Mouse (Mus musculus) limb, embryonic 15.5 days (tissue): ENCODE results near the gene Primpol. TPM values are rescaled to one million over a fixed set of nuclear protein-coding genes. Genes with fewer than 3 reads are reported as not detected.

Source experiments
- ATAC-seq: fragments of 200-750 bp; cut with Nextera tagmentation; 2 replicates; pipeline ENCODE4 v1.8.0; 2017; ENCODE audit warnings: low read depth, moderate TSS enrichment; ENCODE audit not compliant: insufficient number of reproducible peaks, low FRiP score, low TSS enrichment
- H3K27ac ChIP-seq: fragments of 300-500 bp; sonication (generic); 2 replicates; pipeline ENCODE4 v1.5.1; 2015; ENCODE audit warnings: moderate library complexity, mild to moderate bottlenecking, inconsistent platforms
- H3K27me3 ChIP-seq: fragments of 300-500 bp; sonication (generic); 2 replicates; pipeline ENCODE4 v1.6.1; 2015; ENCODE audit warnings: inconsistent platforms
- H3K36me3 ChIP-seq: fragments of 300-500 bp; sonication (generic); 2 replicates; pipeline ENCODE4 v1.6.1; 2015; ENCODE audit warnings: inconsistent platforms
- H3K4me1 ChIP-seq: fragments of 300-500 bp; sonication (generic); 2 replicates; pipeline ENCODE4 v1.6.1; 2015; ENCODE audit warnings: inconsistent platforms
- H3K4me2 ChIP-seq: fragments of 300-500 bp; sonication (generic); 2 replicates; pipeline ENCODE4 v1.6.1; 2015; ENCODE audit warnings: mild to moderate bottlenecking, inconsistent platforms
- H3K4me3 ChIP-seq: fragments of 300-500 bp; sonication (generic); 2 replicates; pipeline ENCODE4 v1.5.1; 2015; ENCODE audit warnings: mild to moderate bottlenecking, inconsistent platforms
- H3K9ac ChIP-seq: fragments of 300-500 bp; sonication (generic); 2 replicates; pipeline ENCODE4 v1.6.1; 2015; ENCODE audit warnings: inconsistent platforms
- H3K9me3 ChIP-seq: fragments of 300-500 bp; sonication (generic); 2 replicates; pipeline ENCODE4 v1.6.1; 2016; ENCODE audit warnings: inconsistent platforms
- WGBS: fragments of 180-500 bp; shearing (Covaris S2); methylation state at CpG from one replicate; pipeline ENCODE4 v1.1.7; 2015; 5-methylcytosine and 5-hydroxymethylcytosine counted together
- polyA plus RNA-seq: library from polyadenylated mRNA; unstranded; fragments of >200 nt; fragmentation: Nextera tagmentation; extraction: Ambion mirVana; gene quantifications from 2 replicates; pipeline ENCODE4 v1.2.1, GENCODE M21; 2015

Gene Primpol
- polyA plus RNA-seq, 1 experiment from 2014 or later, result 11.4 TPM

DNA sequence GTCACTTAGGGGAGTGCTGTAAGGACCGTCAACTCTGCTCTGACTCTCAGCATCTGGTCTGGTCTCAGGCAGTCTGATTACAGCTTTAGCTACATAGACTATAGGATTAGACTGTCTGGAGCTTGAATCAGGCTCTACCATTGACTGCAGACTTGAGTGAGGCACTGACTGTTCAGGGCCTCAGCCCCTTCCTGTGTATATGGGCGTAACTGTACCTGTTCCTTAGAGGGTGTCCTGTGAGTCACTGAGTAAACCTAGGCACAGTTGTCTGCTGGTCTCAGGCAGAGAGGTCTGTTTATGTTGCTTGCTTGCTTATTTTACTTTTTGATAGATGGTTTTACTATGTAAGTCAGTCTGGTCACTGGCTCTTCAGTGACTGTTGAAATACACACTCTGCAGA, 43.0 kb downstream of the Primpol start:
- H3K4me1 ChIP-seq, result no peaks in the 10 kb centered on the region
- H3K9me3 ChIP-seq, result no peaks in the 10 kb centered on the region
- ATAC-seq, result no peak

GRCm38 (mm10) chr8:46573446-46573845, 43.6 kb downstream of the Primpol start:
- no peak for ATAC-seq
- H3K4me2 ChIP-seq, result no peak overlapping the region
- peaks cover 44% of the 10 kb centered on the region for H3K36me3 ChIP-seq
- no peak overlapping the region for H3K4me3 ChIP-seq
- WGBS, result 71% methylated on average over 2 of the region's 2 CpGs
- no peaks in the 10 kb centered on the region for H3K27me3 ChIP-seq
- no peaks in the 10 kb centered on the region for H3K4me1 ChIP-seq
- no peak overlapping the region for H3K27ac ChIP-seq
- H3K9me3 ChIP-seq, result no peaks in the 10 kb centered on the region
- H3K9ac ChIP-seq, result no peak overlapping the region

More for the DNA sequence above, 43.0 kb downstream of the Primpol start:
- 90% methylated on average over 2 of the region's 2 CpGs for WGBS
- H3K27me3 ChIP-seq, result no peaks in the 10 kb centered on the region
- H3K4me3 ChIP-seq, result no peak overlapping the region
- peaks cover 49% of the 10 kb centered on the region for H3K36me3 ChIP-seq
- H3K4me2 ChIP-seq, result no peak overlapping the region
- no peak overlapping the region for H3K27ac ChIP-seq
- no peak overlapping the region for H3K9ac ChIP-seq

DNA sequence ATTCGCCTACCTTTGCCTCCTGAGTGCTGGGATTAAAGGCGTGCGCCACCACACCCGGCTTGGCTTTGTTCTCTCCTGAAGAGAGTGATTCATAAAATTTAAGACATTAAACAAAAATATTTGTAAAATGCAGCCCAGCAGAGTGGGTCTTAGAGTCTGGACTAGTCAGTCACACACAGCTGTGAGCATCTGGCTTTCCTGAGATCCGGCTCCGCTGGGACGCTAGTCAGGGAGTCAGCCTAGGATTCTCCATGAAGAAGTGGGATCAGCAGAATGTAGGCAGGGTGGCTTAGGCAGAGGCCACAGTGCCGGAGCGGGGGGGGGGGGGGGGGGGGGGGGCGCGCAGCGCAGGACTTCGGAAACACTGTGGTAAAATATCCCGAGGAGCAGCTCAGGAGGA, 46.3 kb downstream of the Primpol start:
- Histone ChIP-seq H3K4me1 (no peaks in the 10 kb centered on the region), H3K4me2 (no peak overlapping the region), H3K27ac (no peak overlapping the region), H3K4me3 (no peak overlapping the region), H3K36me3 (peaks cover 22% of the 10 kb centered on the region; the same call in 1 of the 2 replicates), H3K9ac (no peak overlapping the region), H3K9me3 (no peaks in the 10 kb centered on the region), H3K27me3 (no peaks in the 10 kb centered on the region)
- WGBS, result 84% methylated on average over 10 of the region's 14 CpGs
- ATAC-seq, result no peak

DNA sequence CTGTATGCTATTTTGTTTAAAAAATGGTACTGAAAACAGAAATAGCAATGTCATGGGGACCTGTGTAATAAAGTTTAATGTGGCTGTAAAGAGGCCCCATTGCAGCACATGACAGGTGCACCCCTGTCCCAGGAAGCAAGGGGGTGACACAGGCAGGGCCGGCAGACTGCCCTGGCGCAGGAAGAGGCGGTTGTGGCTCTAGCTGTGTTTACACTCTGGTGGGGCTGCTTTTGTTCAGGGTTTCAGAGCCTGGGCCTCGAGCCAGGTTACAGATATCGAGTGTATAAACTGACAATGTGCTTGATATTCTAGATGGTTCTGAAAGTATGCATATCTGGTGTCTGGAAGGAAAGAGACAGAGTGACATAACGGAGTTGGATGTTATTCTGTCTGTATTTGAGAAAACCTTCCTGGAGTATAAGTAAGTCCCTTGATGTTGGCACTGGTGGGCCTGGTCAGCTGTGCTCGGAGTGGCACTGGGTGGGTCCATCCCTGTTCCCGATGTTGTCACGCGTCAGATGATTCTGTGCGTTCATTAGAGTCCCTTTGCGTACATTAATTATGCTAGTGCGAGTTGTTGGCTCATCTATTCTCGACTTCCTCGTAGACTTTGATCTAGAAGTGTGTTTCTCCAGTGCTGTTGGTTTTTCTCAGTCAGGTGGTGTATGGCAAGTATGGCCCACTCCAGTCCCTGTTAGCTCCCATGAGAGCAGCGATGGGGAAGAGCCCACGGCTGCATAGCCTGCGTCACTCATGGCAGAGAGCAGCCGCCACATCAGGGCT, 47.2 kb downstream of the Primpol start:
- Histone ChIP-seq H3K9me3 (no peaks in the 10 kb centered on the region), H3K9ac (no peak overlapping the region), H3K4me1 (no peaks in the 10 kb centered on the region), H3K27me3 (no peaks in the 10 kb centered on the region), H3K27ac (no peak overlapping the region), H3K4me2 (no peak overlapping the region), H3K36me3 (peaks cover 21% of the 10 kb centered on the region; the same call in 1 of the 2 replicates), H3K4me3 (no peak overlapping the region)
- WGBS, result 84% methylated on average over 19 of the region's 19 CpGs
- no peak for ATAC-seq

DNA sequence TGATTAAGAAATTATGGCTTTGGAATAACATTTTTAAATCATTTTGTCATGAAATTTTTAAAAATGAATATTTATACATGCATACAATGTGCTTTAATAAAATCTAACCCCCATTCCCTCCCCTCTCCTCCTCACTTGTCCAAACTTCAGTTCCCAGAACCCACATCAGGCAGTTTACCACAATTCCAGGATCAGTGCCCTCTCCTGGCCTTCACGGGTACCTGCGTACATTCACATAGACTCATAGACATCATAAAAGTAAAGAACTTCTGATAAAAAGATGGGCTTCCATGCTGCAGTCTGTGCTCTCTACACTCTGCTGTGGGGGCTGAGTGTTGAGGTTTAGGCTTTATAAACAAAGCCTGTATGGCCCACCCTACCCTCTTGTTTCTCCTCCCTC, 48.1 kb downstream of the Primpol start:
- 68% methylated on average over 2 of the region's 2 CpGs for WGBS
- no peak for ATAC-seq
- Histone ChIP-seq H3K36me3 (peaks cover 15% of the 10 kb centered on the region; the same call in 1 of the 2 replicates), H3K4me3 (no peak overlapping the region), H3K9ac (no peak overlapping the region), H3K4me2 (no peak overlapping the region), H3K27ac (no peak overlapping the region), H3K27me3 (no peaks in the 10 kb centered on the region), H3K9me3 (no peaks in the 10 kb centered on the region), H3K4me1 (no peaks in the 10 kb centered on the region)

DNA sequence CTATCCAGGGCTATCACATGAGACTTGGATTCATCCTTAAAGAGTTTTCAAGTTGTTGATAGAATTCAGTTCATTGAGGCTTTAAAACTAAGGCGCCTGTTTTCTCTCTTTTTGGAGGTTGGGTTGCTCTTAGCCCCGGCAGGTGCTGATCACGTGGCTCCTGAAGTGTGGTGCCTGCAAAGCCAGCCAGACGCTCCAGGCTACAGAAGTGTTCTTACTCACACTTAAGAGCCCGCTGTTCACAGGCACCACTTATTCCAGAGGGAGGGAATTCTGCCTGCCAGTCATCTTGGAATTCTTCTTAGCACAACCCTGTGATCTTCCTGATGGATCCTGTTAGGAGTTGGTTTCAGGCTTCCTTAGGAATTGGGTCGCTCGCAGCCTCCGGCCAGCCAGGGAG, 49.1 kb downstream of the Primpol start:
- H3K9ac ChIP-seq, result no peak overlapping the region
- 0 out of 2 replicates have a peak, but pooled peaks cover 16% of the 10 kb centered on the region for H3K36me3 ChIP-seq
- no peaks in the 10 kb centered on the region for H3K27me3 ChIP-seq
- no peak overlapping the region for H3K4me2 ChIP-seq
- H3K9me3 ChIP-seq, result no peaks in the 10 kb centered on the region
- WGBS, result 67% methylated on average over 8 of the region's 8 CpGs
- no peaks in the 10 kb centered on the region for H3K4me1 ChIP-seq
- no peak for ATAC-seq
- no peak overlapping the region for H3K4me3 ChIP-seq
- no peak overlapping the region for H3K27ac ChIP-seq

- ATAC-seq, result no peak
- H3K36me3 ChIP-seq, result peaks cover 16% of the 10 kb centered on the region
- no peak overlapping the region for H3K9ac ChIP-seq
- no peaks in the 10 kb centered on the region for H3K27me3 ChIP-seq
- WGBS, result 66% methylated on average over 7 of the region's 7 CpGs
- H3K9me3 ChIP-seq, result no peaks in the 10 kb centered on the region
- H3K27ac ChIP-seq, result no peak overlapping the region
- H3K4me1 ChIP-seq, result no peaks in the 10 kb centered on the region
- H3K4me3 ChIP-seq, result no peak overlapping the region
- no peak overlapping the region for H3K4me2 ChIP-seq
Measured at GRCm38 (mm10) chr8:46566914-46567529, 50.0 kb downstream of the Primpol start.

DNA sequence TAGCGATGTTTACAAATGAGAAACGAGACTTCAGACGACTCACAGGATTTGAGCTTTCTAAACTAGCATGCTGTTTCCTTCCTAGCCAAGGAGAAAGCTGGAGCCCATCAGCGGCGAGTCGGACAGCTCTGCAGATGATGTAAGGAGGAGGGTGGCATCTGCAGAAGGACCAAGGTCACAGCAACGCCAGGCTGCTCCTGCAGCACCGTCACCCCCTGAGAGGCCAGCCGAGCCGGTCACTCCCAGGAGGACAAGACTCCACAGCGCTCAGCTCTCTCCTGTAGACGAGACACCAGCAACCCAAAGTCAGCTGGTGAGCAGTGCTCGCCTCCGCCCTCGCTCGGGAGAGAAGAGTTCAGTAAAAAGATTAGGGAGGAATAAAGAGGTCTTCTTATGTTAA, 54.7 kb downstream of the Primpol start:
- 89% methylated on average over 16 of the region's 16 CpGs for whole genome bisulfite sequencing
- H3K36me3 ChIP-seq, result peaks cover 14% of the 10 kb centered on the region
- no peak overlapping the region for H3K9ac ChIP-seq
- H3K4me3 ChIP-seq, result no peak overlapping the region
- H3K27me3 ChIP-seq, result no peaks in the 10 kb centered on the region
- ATAC-seq, result no peak
- no peaks in the 10 kb centered on the region for H3K9me3 ChIP-seq
- H3K4me2 ChIP-seq, result no peak overlapping the region
- no peak overlapping the region for H3K27ac ChIP-seq
- H3K4me1 ChIP-seq, result no peaks in the 10 kb centered on the region

DNA sequence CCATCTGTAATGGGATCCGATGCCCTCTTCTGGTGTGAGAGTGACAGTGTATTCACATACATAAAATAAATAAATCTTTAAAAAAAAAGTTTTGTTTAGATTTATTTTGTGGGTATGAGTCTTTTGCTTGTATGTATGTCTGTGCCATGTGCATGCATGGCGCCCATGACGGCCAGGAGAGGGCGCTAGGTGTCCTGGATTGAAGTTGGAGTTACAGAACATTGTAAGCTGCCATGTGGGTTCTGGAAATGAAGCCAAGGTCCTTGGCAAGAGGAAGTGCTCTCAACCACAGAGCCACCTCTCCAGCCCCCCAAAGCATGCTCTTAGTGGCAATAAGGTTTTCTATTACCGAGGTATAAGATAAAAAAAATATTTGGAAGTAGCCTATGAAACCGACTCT, 57.6 kb downstream of the Primpol start:
- Histone ChIP-seq H3K36me3 (peaks cover 19% of the 10 kb centered on the region), H3K4me1 (no peaks in the 10 kb centered on the region), H3K27me3 (no peaks in the 10 kb centered on the region), H3K27ac (no peak overlapping the region), H3K9ac (no peak overlapping the region), H3K4me2 (no peak overlapping the region), H3K9me3 (no peaks in the 10 kb centered on the region), H3K4me3 (no peak overlapping the region)
- 74% methylated on average over 6 of the region's 6 CpGs for WGBS
- ATAC-seq, result no peak

- peak overlapping the region; percentile 51 for H3K9ac ChIP-seq
- 0 out of 2 replicates have a peak, but pooled peaks cover 4% of the 10 kb centered on the region for H3K36me3 ChIP-seq
- H3K4me2 ChIP-seq, result peak overlapping the region; percentile 77
- H3K27me3 ChIP-seq, result no peaks in the 10 kb centered on the region
- no peaks in the 10 kb centered on the region for H3K9me3 ChIP-seq
- H3K27ac ChIP-seq, result peak overlapping the region; percentile 47; the same call in 1 of the 2 replicates
- no peak for ATAC-seq
- peaks cover 13% of the 10 kb centered on the region for H3K4me1 ChIP-seq
- H3K4me3 ChIP-seq, result peak overlapping the region; percentile 65
- WGBS, result 2% methylated on average over 10 of the region's 10 CpGs
Measured at GRCm38 (mm10) chr8:46552441-46552765, 64.6 kb downstream of the Primpol start.

DNA sequence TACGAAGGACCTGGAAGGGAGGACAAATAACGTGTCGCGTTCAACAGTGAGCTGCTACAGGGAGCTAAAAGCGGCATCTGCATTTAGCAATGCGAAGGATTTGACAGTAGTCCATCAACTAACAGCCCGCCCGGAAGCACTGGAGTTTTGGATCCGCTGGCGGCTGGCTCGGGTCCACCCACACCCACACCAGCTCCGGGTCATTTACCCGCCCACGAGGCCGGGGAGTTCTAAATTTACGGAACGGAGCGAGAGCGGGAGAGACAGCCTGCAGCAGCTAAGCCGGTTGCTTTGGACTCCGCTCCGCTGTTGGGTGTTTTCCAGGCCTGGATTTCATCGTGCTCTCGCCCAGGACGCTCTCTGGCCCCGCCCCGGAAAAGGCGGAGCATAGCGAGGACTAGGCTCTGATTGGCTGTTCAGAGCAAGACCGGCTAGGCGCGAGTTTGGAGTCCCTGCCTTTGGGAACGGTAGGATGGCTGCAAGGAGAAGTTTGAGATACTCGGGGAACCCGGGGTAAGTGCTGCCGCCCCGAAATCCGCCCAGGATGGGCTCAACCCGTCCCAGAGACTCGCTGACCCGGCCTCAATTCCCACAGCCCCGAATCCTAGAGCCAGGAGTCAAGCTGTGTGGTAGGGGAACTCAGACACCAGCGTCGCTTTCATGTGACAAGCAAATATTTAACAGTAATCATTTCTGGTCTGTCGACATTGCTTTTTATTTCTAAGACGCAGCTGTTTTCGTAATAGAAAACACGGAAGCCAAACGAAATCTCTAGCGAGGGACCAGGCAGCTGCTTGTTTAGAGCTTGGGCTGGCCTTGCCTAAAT, 65.2 kb downstream of the Primpol start, which contains the start of gene Cenpu:
Cenpu (plus strand) TSS at position 414 of the 826 bp plus-strand sequence.
- under 1% methylated on average over 50 of the region's 50 CpGs for WGBS
- H3K4me3 ChIP-seq, result peak within 1 kb of the TSS; percentile 65
- peak within 1 kb of the TSS; percentile 84 for H3K27ac ChIP-seq
- no peaks in the 10 kb centered on the region for H3K27me3 ChIP-seq
- ATAC-seq, result peak; percentile 96
- H3K9ac ChIP-seq, result peak within 1 kb of the TSS; percentile 51
- 0 out of 2 replicates have a peak, but pooled peaks cover 4% of the 10 kb centered on the region for H3K36me3 ChIP-seq
- peaks cover 15% of the 10 kb centered on the region for H3K4me1 ChIP-seq
- peak within 1 kb of the TSS; percentile 77 for H3K4me2 ChIP-seq
- H3K9me3 ChIP-seq, result no peaks in the 10 kb centered on the region

DNA sequence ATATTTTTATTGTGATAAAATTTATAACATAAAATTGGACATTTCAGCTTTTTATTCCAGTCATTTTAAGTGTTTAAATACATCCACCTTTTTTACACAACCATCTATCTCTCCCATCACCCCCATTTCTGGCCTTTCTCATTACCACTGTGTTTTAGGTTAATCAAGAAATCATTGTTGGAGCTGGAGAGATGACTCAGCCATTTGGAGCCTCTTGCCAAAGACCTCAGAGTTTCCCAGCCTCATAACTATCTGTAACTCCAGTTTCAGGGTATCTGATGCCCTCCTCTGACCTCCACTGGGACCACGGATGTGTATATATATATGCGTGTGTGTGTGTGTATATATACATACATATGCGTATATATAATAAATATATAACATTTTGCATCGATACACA, 66.0 kb downstream of the Primpol start:
- H3K9me3 ChIP-seq, result no peaks in the 10 kb centered on the region
- peak overlapping the region; percentile 65 for H3K4me3 ChIP-seq
- H3K36me3 ChIP-seq, result no peaks in the 10 kb centered on the region
- no peak overlapping the region for H3K27ac ChIP-seq
- H3K4me1 ChIP-seq, result peaks cover 16% of the 10 kb centered on the region
- ATAC-seq, result no peak
- no peak overlapping the region for H3K9ac ChIP-seq
- H3K27me3 ChIP-seq, result no peaks in the 10 kb centered on the region
- H3K4me2 ChIP-seq, result peak overlapping the region; percentile 52
- WGBS, result 48% methylated on average over 4 of the region's 4 CpGs
